Mouse (Mus musculus) stomach, postnatal 0 days (tissue): ENCODE data around the gene Zdhhc1. TPM values are rescaled to one million over a fixed set of nuclear protein-coding genes. Genes with fewer than 3 reads are reported as not detected.

ENCODE experiments used
- ATAC-seq: fragments of 200-750 bp; cut with Nextera tagmentation; 2 replicates; pipeline ENCODE4 v1.8.0; 2017; ENCODE audit not compliant: low FRiP score, low TSS enrichment
- DNase-seq: peaks from one replicate; pipeline ENCODE4 v3.0.0-alpha.2; 2016; ENCODE audit warnings: low spot score
- H3K27ac ChIP-seq: fragments of 300-500 bp; sonication (generic); replicated peaks from 2 replicates; pipeline ENCODE4 v1.5.1; 2014; ENCODE audit warnings: mild to moderate bottlenecking, control low read depth
- H3K27me3 ChIP-seq: fragments of 300-500 bp; sonication (generic); 2 replicates; pipeline ENCODE4 v1.6.1; 2014; ENCODE audit warnings: low read length; ENCODE audit not compliant: control insufficient read depth, insufficient read depth
- H3K36me3 ChIP-seq: fragments of 300-500 bp; sonication (generic); 2 replicates; pipeline ENCODE4 v1.6.1; 2014; ENCODE audit warnings: low read length, mixed read lengths; ENCODE audit not compliant: control insufficient read depth, insufficient read depth
- H3K4me1 ChIP-seq: fragments of 300-500 bp; sonication (generic); replicated peaks from 2 replicates; pipeline ENCODE4 v1.6.1; 2014; ENCODE audit warnings: antibody characterized with exemption; ENCODE audit not compliant: control insufficient read depth, insufficient read depth
- H3K4me2 ChIP-seq: fragments of 300-500 bp; sonication (generic); replicated peaks from 2 replicates; pipeline ENCODE4 v1.6.1; 2014; ENCODE audit warnings: low read depth, mild to moderate bottlenecking, control low read depth, moderate library complexity
- H3K4me3 ChIP-seq: fragments of 300-500 bp; sonication (generic); 2 replicates; pipeline ENCODE4 v1.5.1; 2014; ENCODE audit warnings: low read depth, low read length, control low read depth
- H3K9ac ChIP-seq: fragments of 300-500 bp; sonication (generic); 2 replicates; pipeline ENCODE4 v1.6.1; 2014; ENCODE audit warnings: mild to moderate bottlenecking, low read length, control low read depth, mixed read lengths
- H3K9me3 ChIP-seq: fragments of 300-500 bp; sonication (generic); 2 replicates; pipeline ENCODE4 v1.6.1; 2016; ENCODE audit warnings: low read length; ENCODE audit not compliant: control insufficient read depth
- CTCF ChIP-seq: IDR thresholded peaks from 2 replicates; pipeline ENCODE4 v1.5.1; 2016; ENCODE audit warnings: antibody characterized with exemption, low read depth, mild to moderate bottlenecking, moderate library complexity
- EP300 ChIP-seq: optimal IDR thresholded peaks from 2 replicates; pipeline ENCODE3; 2016; ENCODE audit warnings: antibody characterized with exemption
- WGBS: fragments of 180-500 bp; shearing (Covaris S2); extraction: QIAGEN DNeasy Blood & Tissue Kit; methylation state at CpG from one replicate; pipeline ENCODE4 v1.1.7; 2014; 5-methylcytosine and 5-hydroxymethylcytosine counted together
- polyA plus RNA-seq: library from polyadenylated mRNA; unstranded; fragments of >200 nt; fragmentation: Nextera tagmentation; extraction: Ambion mirVana; gene quantifications from 2 replicates; pipeline ENCODE4 v1.2.1, GENCODE M21; 2015

Gene Zdhhc1
- polyA plus RNA-seq, 1 experiment from 2014 or later, result 15.6 TPM

DNA sequence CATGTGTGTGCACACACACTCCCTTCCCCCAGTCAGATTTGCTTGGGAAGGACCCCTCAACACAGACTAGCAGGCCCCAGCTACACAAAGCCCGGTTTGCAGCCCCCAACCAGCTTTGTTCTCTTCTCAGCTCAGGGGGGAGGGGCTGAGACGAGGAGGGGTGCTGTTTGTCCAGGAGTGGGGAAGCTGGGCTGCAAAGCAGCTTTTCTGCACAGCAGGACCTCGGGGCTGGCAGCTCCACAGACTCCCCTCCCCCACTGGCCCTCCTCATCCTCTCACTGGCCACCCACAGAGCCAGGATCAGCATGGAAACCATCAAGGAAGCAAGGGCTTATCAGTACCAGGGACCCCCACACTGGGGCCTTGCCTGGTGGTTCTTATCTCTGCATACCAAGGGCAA is 24.4 kb upstream of the Zdhhc1 start:
- H3K27ac ChIP-seq, result no peak overlapping the region
- DNase-seq (no peak), ATAC-seq (no peak)
- no peaks in the 10 kb centered on the region for H3K27me3 ChIP-seq
- no peak overlapping the region for H3K4me2 ChIP-seq
- H3K4me1 ChIP-seq, result peaks cover 8% of the 10 kb centered on the region; the same call in 1 of the 2 replicates
- H3K9ac ChIP-seq, result no peak overlapping the region
- H3K9me3 ChIP-seq, result no peaks in the 10 kb centered on the region
- no peak overlapping the region for H3K4me3 ChIP-seq
- H3K36me3 ChIP-seq, result peaks cover 18% of the 10 kb centered on the region; the same call in 1 of the 2 replicates
- WGBS, result 28% methylated on average over 3 of the region's 3 CpGs
- no peak for TF ChIP-seq EP300
- no peak for TF ChIP-seq CTCF

- Histone ChIP-seq H3K27me3 (no peaks in the 10 kb centered on the region), H3K9ac (no peak overlapping the region), H3K36me3 (peaks cover 17% of the 10 kb centered on the region; the same call in 1 of the 2 replicates), H3K27ac (no peak overlapping the region), H3K4me2 (no peak overlapping the region), H3K4me3 (no peak overlapping the region), H3K9me3 (no peaks in the 10 kb centered on the region), H3K4me1 (peaks cover 8% of the 10 kb centered on the region; the same call in 1 of the 2 replicates)
- 56% methylated on average over 5 of the region's 5 CpGs for WGBS
- TF ChIP-seq EP300 (no peak), CTCF (no peak)
- DNase-seq (no peak), ATAC-seq (no peak)
Measured at GRCm38 (mm10) chr8:105520521-105520920, 23.8 kb upstream of the Zdhhc1 start.

DNA sequence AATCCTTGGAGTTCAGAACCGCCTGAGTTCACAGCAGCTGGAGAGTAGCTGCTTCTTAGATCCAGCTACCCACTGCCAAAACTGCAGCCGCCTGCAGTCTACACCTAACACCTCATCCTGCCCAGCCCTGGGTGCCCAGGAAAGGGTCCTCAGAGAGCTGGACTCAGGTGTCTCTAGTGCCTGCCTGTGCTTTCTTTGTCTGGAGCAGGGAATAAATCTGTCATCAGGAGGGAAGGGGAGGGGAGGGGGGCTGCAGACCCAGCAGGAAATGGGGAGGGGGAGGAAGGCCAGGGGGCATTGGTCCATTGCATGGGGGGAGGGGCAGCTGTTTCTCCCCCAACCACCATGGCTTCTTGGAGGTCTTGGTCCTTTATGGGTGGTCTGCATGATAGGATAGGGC is 22.9 kb upstream of the Zdhhc1 start:
- WGBS, result 20% methylated on average over 2 of the region's 2 CpGs
- Histone ChIP-seq H3K9ac (no peak overlapping the region), H3K4me3 (no peak overlapping the region), H3K4me1 (peaks cover 8% of the 10 kb centered on the region; the same call in 1 of the 2 replicates), H3K9me3 (no peaks in the 10 kb centered on the region), H3K27me3 (no peaks in the 10 kb centered on the region), H3K27ac (no peak overlapping the region), H3K36me3 (peaks cover 13% of the 10 kb centered on the region; the same call in 1 of the 2 replicates), H3K4me2 (peak overlapping the region; percentile 80)
- TF ChIP-seq CTCF (no peak), EP300 (no peak)
- no peak for ATAC-seq
- no peak for DNase-seq

DNA sequence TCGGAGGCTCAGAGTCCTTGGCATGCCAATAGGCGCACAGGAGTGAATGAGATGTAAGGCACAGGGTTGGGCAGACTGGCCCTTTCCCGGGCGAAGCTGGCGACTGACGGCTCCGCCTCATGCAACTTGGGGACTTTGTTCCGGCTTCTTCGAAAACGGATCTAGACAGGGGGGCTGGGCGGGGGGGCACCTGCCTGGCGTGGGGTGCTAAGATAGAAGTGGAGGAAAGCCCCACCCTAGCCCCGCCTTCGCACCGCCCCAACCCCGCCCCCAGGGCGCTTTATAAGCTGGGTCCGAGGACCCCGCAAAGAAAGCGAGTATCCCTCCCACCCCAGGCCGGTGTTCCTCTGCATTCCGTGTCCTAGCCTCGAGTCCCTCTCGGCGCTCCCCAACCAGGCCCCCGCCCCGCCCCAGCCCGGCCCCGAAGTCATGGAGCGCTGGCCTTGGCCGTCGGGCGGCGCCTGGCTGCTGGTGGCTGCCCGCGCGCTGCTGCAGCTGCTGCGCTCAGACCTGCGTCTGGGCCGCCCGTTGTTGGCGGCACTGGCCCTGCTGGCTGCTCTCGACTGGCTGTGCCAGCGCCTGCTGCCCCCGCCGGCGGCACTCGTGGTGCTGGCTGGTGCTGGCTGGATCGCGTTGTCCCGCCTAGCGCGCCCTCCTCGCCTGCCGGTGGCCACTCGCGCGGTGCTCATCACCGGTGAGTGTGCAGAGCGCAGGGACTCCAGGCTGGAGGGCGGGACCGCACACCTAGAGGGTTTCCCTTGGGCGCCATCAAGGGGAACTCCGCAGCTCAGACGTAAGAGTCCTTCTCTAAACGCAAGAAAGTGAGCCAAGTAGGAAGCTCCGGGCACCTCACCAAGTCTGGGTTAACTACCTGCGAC is 22.0 kb upstream of the Zdhhc1 start, which contains the start of gene Hsd11b2:
TSS of gene Hsd11b2 (plus strand) at position 320 of the 878 bp plus-strand sequence.
- Histone ChIP-seq H3K9me3 (no peaks in the 10 kb centered on the region), H3K36me3 (peaks cover 6% of the 10 kb centered on the region; the same call in 1 of the 2 replicates), H3K4me3 (peak within 1 kb of the TSS; percentile 48), H3K27me3 (no peaks in the 10 kb centered on the region), H3K27ac (peak within 1 kb of the TSS; percentile 36; the same call in 1 of the 2 replicates), H3K4me1 (peaks cover 8% of the 10 kb centered on the region; the same call in 1 of the 2 replicates), H3K9ac (peak within 1 kb of the TSS; percentile 59), H3K4me2 (peak within 1 kb of the TSS; percentile 80)
- peak; percentile 55 for ATAC-seq
- 1% methylated on average over 68 of the region's 68 CpGs for WGBS
- no peak; the same call in 1 of the 2 replicates for TF ChIP-seq CTCF
- TF ChIP-seq EP300, result no peak
- peak; percentile 71 for DNase-seq

- Histone ChIP-seq H3K36me3 (peaks cover 4% of the 10 kb centered on the region; the same call in 1 of the 2 replicates), H3K27me3 (no peaks in the 10 kb centered on the region), H3K4me3 (no peak overlapping the region), H3K4me1 (peaks cover 8% of the 10 kb centered on the region; the same call in 1 of the 2 replicates), H3K9me3 (no peaks in the 10 kb centered on the region), H3K9ac (no peak overlapping the region), H3K4me2 (no peak overlapping the region), H3K27ac (no peak overlapping the region)
- TF ChIP-seq EP300 (no peak), CTCF (no peak)
- 32% methylated on average over 8 of the region's 8 CpGs for WGBS
- ATAC-seq, result no peak
- DNase-seq, result no peak
Measured at GRCm38 (mm10) chr8:105517346-105517745, 20.6 kb upstream of the Zdhhc1 start.
